Mouse (Mus musculus) R1 (cell line): Measurements from ENCODE around the gene Mettl5.
"Not testable (repeated sequence)": the region's sequence is repeated elsewhere in the genome, so short reads cannot be mapped to it uniquely, and the experiment has no call there.

Source experiments
- DNase-seq: peaks from one replicate; pipeline ENCODE4 v3.0.0-alpha.2; 2018; ENCODE audit warnings: low read depth, low spot score

Mettl5 gene

DNA sequence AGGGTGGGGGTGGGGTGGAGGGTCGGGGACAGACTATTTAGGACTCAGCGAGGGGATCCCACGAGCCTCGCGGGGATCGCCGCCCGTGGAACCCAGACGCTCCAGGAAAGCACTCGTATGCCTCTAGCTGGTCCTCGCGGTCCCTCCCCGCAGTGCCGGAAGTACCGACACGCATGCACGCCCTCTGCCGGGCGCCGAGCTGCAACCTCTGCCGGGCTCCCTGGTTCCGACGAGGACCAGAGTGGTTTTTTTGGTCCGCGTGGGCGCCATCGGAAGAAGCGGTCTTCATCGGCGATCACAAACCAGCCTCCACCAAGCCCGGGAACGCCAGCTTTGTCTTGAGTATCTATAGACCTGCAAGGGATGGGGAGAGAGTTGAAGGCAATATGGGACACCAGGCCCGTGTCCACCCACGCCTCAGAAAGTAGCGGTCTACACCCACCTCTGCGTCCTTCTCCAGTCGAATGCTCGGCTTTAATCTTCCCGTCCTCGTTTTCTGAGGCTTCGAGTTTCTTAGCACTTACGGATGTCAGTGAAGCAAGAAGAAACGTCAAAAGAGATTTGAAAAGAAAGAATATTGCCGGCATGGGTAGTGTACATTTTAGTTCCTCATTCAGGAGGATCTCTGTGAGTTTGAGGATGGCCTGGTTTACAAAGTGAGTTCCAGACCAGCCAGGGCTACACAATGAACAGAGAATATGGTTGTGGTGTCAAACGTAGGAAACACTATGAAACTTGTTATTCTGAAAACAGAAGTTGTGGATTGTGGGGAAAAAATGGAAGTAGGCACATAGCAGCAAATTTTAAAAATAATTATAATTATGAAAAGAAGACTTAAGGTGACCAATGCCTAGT is at the start of gene Mettl5:
Gene Mettl5, minus strand, starts transcription at position 165 of the 855 bp plus-strand sequence.
- peak; percentile 87 for DNase-seq

DNA sequence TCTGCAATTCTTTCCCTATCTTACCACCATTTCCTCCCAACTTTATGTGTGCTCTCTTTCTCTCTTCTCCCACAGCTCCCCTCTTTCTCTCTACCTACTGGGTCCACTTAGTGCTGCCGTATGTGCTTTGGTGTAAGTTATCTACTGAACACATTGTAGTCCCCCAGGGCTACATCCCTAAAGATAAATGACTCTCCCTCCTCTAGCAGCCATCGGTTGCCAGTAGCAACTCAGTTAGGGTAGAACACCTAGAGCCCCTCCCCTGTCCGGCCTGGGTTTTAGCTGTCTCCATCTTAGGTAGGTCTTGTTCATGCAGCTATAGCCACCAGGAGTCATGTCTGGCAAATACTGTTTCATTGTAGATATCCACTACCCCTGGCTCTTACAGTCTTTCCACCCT is 39.5 kb upstream of the Mettl5 start:
- DNase-seq: peak; percentile 40

DNA sequence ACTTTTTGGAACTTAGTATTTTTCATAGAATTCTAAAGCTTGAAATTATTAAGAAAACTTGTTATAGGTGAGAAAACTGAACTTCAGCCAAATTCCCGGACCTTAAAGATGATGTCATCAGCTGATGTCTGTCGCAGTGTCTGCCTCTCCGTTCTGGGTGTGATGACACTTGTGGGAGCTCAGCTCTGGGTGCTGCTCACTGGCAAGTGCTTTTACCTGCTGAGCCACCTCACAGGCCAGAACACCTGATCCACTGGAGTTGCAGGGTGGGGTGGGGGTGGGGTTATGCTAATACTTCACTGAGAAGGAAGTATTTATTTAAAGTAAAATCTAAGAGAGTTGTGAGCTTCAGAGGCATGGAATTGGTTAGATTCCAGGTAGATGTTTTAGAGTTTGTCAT is 31.9 kb upstream of the Mettl5 start:
- no peak for DNase-seq

DNA sequence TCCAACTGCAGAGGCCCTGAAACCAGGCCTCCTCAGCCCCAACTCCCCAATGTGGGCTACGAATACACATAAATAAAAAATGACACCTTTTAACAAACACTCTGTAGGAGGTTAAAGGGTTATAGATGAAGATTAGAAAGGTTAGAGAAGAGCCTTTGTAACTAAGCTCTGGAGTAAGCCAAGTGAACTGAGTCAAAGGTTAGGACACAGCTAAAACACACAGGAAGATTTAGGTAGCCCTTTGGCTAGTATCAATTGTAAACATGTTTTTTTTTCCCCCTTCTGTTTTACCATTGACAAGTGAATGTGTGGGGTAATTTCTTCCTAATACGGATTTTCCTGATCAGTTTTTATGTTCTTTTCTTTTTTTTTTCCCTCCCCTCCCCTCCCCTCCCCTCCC is 27.4 kb upstream of the Mettl5 start:
- DNase-seq: peak; percentile 24

DNA sequence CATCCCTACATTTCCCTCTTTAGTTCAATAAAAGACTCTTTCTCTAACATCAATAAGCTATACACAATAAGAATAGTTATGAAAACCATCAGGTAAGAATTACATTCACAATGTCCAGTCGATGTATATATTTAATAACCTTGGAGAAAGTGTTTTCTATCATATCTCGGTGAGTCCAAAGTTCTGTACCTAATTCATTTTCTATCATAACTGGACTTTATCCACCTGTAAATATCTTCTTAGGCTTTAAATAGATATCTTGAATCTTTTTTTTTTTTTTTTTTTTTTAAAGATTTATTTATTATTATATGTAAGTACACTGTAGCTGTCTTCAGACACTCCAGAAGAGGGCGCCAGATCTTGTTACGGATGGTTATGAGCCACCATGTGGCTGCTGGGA is 22.0 kb upstream of the Mettl5 start:
- not testable (repeated sequence) for DNase-seq

DNA sequence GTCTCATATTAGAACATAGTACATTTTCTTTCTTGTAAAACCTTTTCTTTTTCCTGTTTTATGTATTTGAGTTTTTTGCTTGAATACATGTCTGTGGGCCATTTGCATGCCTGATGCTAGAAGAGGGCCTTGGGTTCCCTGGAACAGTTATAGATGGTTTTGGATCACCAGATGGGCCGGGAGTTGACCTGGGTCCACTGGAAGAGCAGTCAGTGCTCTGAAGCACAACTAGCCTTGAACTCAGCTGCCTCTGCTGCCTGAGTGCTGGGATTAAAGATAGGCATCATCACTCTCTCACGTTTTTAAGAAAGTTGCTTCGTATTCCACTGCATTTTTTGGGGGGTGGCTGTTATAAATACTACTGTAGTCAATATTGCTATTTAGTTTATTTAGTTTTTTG is 18.1 kb upstream of the Mettl5 start:
- no peak for DNase-seq

DNA sequence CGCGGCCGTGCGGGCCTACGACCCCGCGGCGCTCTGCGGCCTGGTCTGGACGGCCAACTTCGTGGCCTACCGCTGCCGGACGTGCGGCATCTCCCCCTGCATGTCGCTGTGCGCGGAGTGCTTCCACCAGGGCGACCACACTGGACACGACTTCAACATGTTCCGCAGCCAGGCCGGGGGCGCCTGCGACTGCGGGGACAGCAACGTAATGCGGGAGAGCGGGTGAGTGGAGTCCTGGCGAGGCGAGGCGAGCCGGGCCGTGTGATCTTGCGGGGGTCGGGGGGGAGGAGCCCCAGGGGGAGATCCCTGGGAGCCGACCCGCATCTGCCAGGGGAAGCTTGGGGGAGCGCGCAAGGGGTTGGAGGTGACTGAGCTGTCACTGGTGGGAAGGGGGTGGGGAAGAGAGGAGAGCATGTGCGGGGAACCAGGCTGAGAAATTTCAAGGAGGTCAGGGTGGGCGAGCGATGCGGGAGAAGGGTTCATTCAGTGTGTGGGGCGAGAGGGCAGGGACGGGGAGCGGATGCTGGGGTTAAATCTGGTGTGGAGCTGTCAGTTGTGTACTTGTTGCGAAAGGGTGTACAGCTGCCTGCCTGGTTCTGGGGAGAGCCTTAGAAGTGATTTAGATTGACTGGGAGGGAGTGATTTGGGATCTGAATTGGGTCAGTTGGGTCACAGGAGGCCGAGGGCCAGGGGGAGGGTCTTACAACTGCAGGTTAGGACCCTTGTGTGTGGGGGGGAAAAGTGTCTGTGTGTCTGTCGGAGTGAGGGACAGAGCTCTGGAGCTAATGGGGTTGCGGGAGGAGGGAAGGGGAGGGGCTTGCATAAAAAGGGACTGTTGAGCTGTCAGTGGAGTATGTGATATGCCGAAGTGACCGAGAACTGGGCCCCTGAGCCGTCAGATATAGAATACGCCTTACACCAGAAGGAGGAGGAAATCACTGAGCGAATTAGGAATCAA is 12.5 kb upstream of the Mettl5 start:
- DNase-seq: peak; percentile 74

DNA sequence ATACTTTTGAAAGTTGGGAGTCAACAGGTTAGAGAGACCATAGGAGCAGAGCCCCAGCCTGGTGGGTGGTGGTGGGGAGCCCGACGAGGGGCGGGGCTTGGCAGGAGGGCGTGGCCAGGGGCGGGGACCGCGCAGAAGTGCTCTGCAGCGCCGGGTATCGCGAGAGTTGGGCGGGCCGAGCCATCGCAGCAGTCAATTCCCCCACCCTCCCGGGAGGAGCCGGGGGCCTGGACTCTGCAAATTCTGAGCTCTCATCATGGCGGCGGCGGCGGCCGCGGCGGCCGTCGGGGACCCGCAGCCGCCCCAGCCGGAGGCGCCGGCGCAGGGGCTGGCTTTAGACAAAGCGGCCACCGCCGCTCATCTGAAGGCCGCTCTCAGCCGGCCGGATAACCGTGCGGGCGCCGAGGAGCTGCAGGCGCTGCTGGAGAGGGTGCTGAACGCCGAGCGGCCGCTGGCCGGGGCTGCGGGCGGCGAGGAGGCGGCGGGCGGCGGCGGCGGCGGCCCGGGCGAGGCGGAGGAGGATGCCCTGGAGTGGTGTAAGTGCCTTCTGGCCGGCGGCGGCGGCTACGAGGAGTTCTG is 11.7 kb upstream of the Mettl5 start, which contains the start of gene Ubr3:
Gene Ubr3, plus strand, starts transcription at position 208 of the 579 bp plus-strand sequence.
- DNase-seq: peak; percentile 95

DNA sequence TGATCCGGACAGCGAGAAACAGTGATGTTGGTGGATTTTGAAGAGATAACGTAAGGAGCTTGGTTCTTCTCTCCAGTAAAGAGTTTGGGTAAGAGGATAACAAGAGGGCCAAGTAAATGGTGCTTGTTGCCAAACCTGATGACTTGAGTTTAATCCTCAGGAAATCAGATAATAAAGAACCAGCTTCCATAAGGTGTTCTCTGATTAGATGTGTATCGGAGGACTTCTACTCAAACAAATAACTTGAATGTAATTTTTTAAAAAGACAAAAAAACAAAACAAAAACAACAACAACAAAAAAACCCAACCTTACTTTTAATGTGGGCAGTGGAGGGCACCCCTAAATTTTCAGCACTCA is 10.8 kb upstream of the Mettl5 start:
- no peak for DNase-seq

DNA sequence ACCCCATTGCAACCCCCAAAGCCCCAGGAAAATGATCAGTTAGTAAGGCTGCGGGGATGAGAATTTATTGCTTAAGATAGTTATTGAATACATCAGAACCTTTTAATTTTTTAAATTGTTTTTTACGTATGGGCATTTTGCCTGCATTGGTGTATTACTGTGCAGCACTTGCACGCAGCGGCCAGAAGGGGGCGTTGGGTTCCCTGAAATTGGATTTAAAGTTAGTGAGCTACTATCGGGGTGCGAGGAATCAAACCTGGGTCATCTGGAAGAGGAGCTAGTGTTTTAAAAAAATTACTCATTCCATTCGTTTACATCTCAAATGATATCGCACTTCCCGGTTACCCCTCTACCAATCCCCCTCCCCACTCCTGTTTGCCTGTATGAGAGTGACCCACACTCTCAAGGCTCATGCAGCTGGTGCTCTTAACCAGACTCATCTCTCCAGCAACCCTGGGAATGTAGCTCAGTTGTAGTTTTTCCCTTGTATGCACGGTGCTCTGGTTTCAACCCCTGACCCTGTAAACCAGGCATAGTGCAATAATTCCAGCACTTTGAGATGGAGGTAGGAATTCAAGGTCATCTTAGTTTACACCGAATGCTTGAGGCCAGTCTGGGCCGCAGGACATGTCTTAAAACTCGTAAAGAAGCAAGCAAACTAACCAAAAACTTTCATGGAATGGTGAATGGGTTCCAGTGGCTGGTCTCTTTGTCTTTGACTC is 10.2 kb upstream of the Mettl5 start:
- DNase-seq: peak; percentile 71

DNA sequence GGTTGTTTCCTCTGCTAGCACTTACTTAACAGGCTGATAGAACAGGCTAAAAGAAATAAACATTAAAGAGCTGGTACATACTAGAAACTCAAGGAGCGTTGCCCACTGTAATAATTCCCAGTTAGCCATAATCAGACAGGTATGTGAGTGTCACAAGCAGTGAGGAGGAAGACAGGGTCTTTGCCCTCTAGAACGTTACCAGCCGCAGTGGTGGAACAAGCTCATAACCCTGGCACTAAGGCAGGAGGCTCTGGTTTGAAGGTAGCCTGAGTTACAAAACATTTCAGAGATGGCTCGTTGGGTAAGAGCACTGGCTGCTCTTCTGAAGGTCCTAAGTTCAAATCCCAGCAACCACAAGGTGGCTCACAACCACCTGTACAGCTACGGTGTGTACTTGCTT is 8.5 kb upstream of the Mettl5 start:
- DNase-seq: no peak

DNA sequence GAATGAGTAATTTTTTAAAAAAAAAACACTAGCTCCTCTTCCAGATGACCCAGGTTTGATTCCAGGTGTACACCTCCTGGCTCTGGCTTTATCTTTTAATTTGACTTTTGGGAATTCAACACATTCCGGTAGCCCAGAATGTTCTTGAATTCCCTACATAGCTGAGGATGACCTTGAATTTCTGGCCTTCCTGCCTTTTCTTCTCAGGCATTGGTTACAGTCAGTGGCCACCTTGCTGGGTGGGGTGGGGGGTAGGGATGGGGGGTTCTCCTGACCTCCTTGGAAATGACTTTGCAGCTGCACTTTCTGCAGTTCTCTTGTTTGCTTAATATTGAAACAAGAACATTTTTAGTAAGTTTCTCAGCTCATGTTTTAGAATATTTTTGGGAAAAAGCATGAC is 7.7 kb upstream of the Mettl5 start:
- peak; percentile 96 for DNase-seq

DNA sequence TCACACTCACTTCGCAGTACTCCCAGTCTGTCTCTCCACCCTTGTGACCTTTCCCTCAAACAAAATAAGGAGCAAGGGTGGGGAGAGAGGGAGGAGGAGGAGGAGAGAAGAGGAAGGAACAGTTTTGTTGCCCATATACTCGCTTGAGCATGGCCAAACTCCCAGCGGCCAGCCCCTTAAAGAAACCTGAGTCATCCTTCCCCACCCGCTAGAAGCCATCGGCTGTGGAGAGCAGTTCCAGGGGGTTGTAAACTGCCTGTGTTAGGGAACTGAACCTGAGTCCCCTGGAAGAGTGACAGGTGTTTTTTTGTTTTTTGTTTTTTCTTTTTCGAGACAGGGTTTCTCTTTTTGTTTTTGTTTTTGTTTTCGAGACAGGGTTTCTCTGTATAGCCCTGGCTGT is 5.4 kb upstream of the Mettl5 start:
- DNase-seq: peak; percentile 64

DNA sequence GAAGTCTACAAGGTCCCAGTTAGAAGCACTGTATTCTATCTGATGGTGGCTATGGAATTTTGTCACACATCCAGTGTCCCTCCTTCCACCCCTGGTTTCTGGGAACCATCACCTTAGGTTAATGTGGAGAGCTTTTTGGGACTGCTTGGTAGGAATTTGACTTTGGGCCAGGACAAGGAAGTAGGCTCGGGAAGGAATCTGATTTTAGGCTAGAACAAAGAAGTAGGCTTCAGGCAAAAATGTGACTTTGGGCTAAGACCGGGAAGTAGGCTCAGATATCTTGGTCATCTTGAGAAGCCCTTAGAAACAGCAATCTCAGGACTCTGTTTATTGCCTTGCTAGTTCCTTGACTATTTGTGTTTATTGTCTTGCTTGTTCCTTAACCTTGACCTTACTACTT is 3.5 kb upstream of the Mettl5 start:
- DNase-seq: peak; percentile 70

DNA sequence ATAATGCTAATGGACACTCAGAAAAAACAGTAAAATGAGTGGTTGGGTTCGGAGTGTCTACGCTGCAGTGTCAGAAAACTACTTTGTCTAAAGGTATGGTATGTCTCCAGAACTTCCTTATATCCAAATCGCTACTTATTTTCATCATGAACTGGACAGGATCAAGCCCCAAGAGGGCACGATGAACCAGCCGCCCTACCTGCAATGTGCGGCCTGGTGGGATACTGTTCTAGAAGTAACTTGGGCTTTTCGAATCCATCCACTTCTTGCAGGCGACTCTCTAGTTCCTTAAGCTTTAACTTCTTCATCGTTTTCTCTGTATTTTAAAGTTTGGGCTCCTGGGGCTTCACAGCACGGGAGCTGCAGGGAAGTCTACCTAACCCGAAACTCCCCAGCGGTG is 365 bp downstream of the Mettl5 start:
- DNase-seq: no peak

DNA sequence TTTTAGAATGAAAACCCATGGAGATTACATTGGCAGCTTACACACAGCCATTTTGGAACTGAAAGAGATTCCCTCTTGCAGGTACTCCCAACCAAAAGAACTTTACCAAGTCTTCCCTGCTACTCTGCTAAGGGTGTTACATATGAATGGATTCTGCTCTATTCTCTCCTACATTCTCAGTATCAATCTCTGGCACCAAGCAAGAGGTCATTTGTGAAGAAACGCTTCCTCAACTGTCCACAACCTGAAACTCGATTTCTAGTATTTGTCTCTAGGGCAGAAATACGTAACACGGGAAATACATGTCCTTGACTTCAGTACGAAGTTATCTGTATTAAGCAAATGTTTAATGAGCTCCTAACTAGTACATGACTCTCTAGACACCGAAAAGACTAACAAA is 834 bp downstream of the Mettl5 start:
- DNase-seq: no peak

DNA sequence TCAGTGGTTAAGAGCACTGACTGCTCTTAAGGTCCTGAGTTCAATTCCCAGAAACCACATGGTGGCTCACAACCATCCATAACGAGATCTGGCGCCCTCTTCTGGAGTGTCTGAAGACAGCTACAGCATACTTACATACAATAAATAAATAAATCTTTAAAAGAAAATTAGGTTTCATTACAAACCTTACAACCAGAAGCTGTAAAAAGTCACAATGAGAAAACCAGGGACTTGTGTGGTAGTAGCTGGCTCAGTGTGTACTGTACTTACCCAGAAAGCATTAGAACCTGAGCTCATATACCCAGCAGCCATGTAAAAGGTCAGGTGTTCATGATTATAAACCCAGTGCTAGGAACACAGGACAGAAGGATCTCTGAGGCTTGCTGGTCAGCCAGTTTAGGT is 1.4 kb downstream of the Mettl5 start:
- no peak for DNase-seq

DNA sequence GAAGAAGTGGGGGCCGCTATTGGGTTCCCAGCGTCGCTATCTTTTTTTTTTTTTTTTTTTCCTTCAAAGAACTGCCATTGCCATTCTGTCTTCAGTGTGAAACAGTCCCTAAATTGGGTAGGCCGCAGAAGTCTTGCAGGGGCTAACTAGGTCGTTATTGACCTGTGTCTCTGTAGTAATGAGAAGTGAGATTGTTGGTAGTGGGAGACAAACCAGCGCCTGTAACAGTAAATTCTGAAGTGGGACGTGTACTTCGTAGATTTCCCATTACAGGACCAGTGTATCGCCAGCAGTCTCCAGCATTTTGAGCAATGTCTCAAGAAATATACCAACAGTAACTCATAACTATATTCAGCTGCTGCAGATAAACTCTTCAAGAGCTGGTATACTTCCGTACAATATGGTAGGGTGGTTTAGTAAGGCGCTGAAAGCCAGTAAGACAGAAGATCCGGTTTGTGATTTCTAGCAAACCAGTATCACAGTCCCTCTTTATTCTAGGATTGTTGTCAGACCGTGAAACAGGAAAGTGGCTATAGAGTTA is 23.2 kb downstream of the Mettl5 start:
- DNase-seq: no peak

DNA sequence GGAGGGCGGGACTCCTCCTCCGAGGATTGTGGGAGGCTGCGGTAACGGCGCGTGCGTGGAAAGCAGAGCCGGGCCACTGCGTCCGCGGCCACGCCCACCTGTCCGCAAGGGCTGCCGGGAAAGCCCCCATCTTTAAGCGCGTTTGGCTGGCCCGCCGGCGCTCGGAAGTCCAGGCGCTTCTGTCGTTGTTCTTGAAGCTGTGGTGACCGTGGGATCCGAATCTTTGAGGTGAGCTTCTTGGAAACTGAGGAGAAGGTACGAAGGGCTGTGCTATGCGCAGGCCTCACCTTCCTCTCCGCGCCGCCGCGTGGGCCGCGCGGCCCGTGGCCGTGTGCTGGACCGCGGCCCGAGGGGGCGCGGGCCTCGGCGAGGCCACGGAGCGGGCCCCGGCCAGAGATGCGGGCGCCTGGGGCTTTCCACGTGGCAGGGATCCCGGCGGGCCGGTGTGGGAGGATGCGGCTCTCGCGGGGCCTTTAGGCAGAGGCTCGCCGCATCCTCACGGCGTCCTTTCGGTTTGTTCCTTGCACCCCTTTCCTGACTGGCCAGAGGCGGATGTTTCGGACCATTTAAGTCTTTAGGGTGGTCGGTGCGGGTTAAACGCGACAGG is 23.8 kb downstream of the Mettl5 start, which contains the start of gene Ssb:
Gene Ssb, plus strand, starts transcription at position 78 of the 607 bp plus-strand sequence.
- DNase-seq: peak; percentile 93

DNA sequence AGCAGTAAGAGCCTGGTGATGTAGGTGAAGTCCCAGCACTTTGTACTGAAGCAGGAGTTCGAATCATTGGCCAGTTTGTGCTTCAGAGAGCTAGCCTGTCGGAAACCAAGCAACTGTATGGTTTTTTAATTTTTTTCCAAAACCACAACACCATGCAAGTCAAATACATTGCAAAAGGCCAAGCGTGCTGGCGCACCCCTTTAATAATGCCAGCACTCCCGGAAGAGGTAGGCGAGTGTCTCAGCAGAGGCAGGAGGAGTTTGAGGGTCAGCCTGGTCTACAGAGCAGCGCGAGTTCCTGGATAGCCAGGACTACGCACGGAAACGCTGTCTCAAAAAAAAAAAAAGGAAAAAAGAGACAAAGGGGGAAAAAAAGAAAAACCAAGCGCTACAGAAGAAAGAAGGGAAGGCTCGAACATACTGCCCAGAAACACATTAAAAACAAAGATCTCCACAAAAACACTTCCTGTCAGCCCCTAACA is 24.4 kb downstream of the Mettl5 start:
- peak; percentile 70 for DNase-seq

DNA sequence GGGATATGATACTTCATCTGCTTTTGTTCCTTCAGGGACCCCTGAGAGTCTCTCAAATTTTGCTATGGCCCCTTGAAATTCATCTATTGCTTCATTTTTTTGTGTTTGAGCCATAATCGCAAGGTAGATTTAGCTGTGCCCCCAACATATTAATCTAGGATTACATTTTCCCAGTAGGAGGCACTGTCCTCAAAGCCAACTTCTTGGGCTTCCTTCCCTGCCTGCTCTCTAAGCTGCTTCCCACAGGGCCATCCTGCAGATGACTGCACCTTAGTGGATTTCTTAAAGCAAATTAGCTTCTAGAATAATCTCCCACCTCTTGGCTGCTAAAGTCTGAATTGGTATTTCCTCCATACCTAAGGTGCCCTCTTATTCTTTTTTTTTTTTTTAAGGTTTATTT is 27.5 kb downstream of the Mettl5 start:
- peak; percentile 61 for DNase-seq
